Mouse (Mus musculus): ENCODE measurements around the gene Fgfr2.

- no peak for TF ChIP-seq E2F4 (IDR thresholded peaks at IDR 0.05; ENCODE audit: insufficient read depth)
- no peak for TF ChIP-seq POLR2A (IDR thresholded peaks at IDR 0.05; ENCODE audit: insufficient read length, low read depth)
- no peak for TF ChIP-seq MYOG (IDR thresholded peaks at IDR 0.05; ENCODE audit: control insufficient read depth in 1 of 3, insufficient read depth in 1 of 3, insufficient read length in 2 of 3, low read depth in 2 of 3)
- TF ChIP-seq CEBPB (IDR thresholded peaks at IDR 0.05; ENCODE audit: insufficient read depth, poor library complexity, severe bottlenecking): no peak
- TF ChIP-seq USF1 (IDR thresholded peaks at IDR 0.05; ENCODE audit: low read depth): no peak
- no peak for TF ChIP-seq MYOD1 (IDR thresholded peaks at IDR 0.05; ENCODE audit: control insufficient read depth in 1 of 3, insufficient read length in 2 of 3, low read depth in 2 of 3)
- TF ChIP-seq MAX (IDR thresholded peaks at IDR 0.05; ENCODE audit: low read depth): no peak
- no peak for TF ChIP-seq REST (IDR thresholded peaks at IDR 0.05; ENCODE audit: insufficient read depth, insufficient read length)
Observed at GRCm38 (mm10) chr7:133008663-133009062, 114.5 kb downstream of the Fgfr2 start.
